Mouse (Mus musculus): ENCODE data around the gene Gm13271.
"Not testable (repeated sequence)": the region's sequence is repeated elsewhere in the genome, so short reads cannot be mapped to it uniquely, and the experiment has no call there.

DNA sequence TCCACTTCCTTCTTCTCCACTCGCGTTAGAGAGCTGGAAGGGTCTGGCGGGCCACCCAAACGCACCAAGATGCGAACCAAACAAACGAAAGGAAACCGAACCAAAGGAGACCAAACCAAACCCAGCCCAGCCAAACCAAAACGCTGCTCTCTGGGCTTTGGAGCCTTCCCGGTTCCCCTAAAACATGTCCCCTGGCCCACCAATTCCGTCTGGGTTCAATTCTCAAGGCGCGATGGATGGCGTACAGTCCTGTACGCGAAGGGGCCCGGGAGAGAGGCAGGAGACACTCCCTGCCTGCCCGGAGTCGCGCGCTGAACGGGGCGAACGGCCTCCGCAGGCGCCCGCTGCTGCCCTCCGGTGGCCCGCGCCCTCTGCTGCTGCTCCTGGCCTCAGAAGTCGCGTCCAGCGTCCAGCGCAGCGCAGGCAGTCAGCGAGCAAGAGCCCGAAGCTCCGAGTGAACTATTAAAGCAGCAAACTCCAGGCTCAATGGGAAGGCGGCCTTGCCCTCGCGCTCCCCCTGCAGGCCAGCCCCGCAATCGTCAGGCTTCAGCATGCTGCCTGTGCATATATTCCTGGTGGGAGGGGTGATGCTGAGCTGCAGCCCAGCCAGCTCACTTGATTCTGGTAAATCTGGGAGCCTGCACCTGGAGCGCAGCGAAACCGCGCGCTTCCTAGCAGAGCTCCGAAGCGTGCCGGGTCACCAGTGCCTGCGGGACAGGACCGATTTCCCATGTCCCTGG lies 39.4 kb downstream of the Gm13271 start, which contains the start of gene Gm13275:
- TF ChIP-seq CTCF (IDR thresholded peaks at IDR 0.05; ENCODE audit: low read depth) = peak; percentile 34; the same call in 1 of the 2 replicates
- not testable (repeated sequence) for TF ChIP-seq EP300 (IDR thresholded peaks at IDR 0.05; ENCODE audit: low read depth)
